15 mouse cellular contexts compared by ENCODE assay signal in genomic region chr11:76298457-76299000, GRCm38 (mm10). TPM values are rescaled to one million over a fixed set of nuclear protein-coding genes. Genes with fewer than 3 reads are reported as not detected.
DNase-seq lines count a peak whose midpoint lies in the region; ATAC-seq and TF ChIP-seq lines count a peak whose summit lies in the region.
"Had no signal": no experiment of that assay in that cellular context is flagged by ENCODE, and none has a peak within 500 bp of the region (broad histone marks: within the 10 kb centered on the region; RNA-seq: fewer than 3 reads in every experiment).

No protein-coding gene starts in this region.

- no peak for TF ChIP-seq POLR2A in lung, adult 2 months (IDR thresholded peaks at IDR 0.05; ENCODE audit: borderline replicate concordance, extremely low read depth, low read depth, low read length)
- TF ChIP-seq POLR2A in brain, embryonic 14.5 days (IDR thresholded peaks at IDR 0.05; ENCODE audit: borderline replicate concordance, extremely low read depth, insufficient read depth, insufficient read length, poor library complexity, severe bottlenecking), result no peak

- H3K27me3 ChIP-seq in limb, embryonic 13.5 days, result no peaks in the 10 kb centered on the region
- H3K27me3 ChIP-seq: hindbrain, embryonic 13.5 days; kidney, embryonic 15.5 days; Patski had no signal

- H3K4me2 ChIP-seq in limb, embryonic 13.5 days (replicated peaks), result peak overlapping the region; percentile 19; the same call in 1 of the 2 replicates
- H3K4me2 ChIP-seq: embryonic facial prominence, embryonic 12.5 days; hindbrain, embryonic 13.5 days; kidney, embryonic 15.5 days; liver, embryonic 11.5 days had no signal

- TF ChIP-seq CTCF in gastrocnemius, adult 2 months (IDR thresholded peaks at IDR 0.05), result peak; percentile 37; the same call in 1 of the 2 replicates
- TF ChIP-seq CTCF in lung, adult 2 months (IDR thresholded peaks at IDR 0.05; ENCODE audit: insufficient read depth, low read length), result peak; percentile 36; the same call in 1 of the 2 replicates
- TF ChIP-seq CTCF in brain, embryonic 14.5 days (IDR thresholded peaks at IDR 0.05; ENCODE audit: borderline replicate concordance, extremely low read depth, insufficient read depth, insufficient read length), result peak; percentile 22; the same call in 1 of the 2 replicates

- DNase-seq in gastrocnemius, adult 2 months, result no peak
- no peak for DNase-seq in gastrocnemius, postnatal 25 days
- DNase-seq in lung, adult 2 months, result no peak
- no peak for DNase-seq in lung, postnatal 14 days
- peak; percentile 49 for DNase-seq in brain, embryonic 14.5 days (ENCODE audit: low read depth)
- DNase-seq in layer of hippocampus, adult 18-20 months (ENCODE audit: low spot score in 2 of 2), result no peak
- DNase-seq: cerebellum, adult 9-11 months; layer of hippocampus, postnatal 36 days; right cerebral cortex, postnatal 14 days had no signal

- intact Hi-C loops in gastrocnemius, adult 2 months (cut with DNase I), result no loop called here

- H3K27ac ChIP-seq in gastrocnemius, adult 2 months, result peak overlapping the region; percentile 41
- peak overlapping the region; percentile 48; the same call in 1 of the 2 replicates for H3K27ac ChIP-seq in limb, embryonic 13.5 days
- H3K27ac ChIP-seq: kidney, embryonic 15.5 days had no signal

- H3K9me3 ChIP-seq in limb, embryonic 13.5 days, result no peaks in the 10 kb centered on the region
- H3K9me3 ChIP-seq: embryonic facial prominence, embryonic 12.5 days; hindbrain, embryonic 13.5 days; kidney, embryonic 15.5 days had no signal

- peaks cover 8% of the 10 kb centered on the region; the same call in 1 of the 2 replicates for H3K4me1 ChIP-seq in lung, adult 2 months (ENCODE audit: control insufficient read depth, insufficient read depth, low read length)
- peaks cover 88% of the 10 kb centered on the region for H3K4me1 ChIP-seq in limb, embryonic 13.5 days

- H3K4me3 ChIP-seq in gastrocnemius, adult 2 months, result no peak overlapping the region
- H3K4me3 ChIP-seq in lung, adult 2 months (replicated peaks; ENCODE audit: extremely low read depth, low read depth, low read length), result no peak overlapping the region
- H3K4me3 ChIP-seq in limb, embryonic 13.5 days, result no peak overlapping the region
- H3K4me3 ChIP-seq: embryonic facial prominence, embryonic 12.5 days; hindbrain, embryonic 13.5 days; kidney, embryonic 15.5 days had no signal

- peak overlapping the region; percentile 19; the same call in 1 of the 2 replicates for H3K9ac ChIP-seq in limb, embryonic 13.5 days
- H3K9ac ChIP-seq: embryonic facial prominence, embryonic 12.5 days; hindbrain, embryonic 13.5 days; kidney, embryonic 15.5 days had no signal

- no peak for ATAC-seq in limb, embryonic 13.5 days (ENCODE audit: low FRiP score, low read depth)
- ATAC-seq: Patski had no signal

- 50% methylated on average over 9 of the region's 9 CpGs for WGBS in lung, adult 2 months
- WGBS in limb, embryonic 13.5 days, result 48% methylated on average over 9 of the region's 9 CpGs

- no peaks in the 10 kb centered on the region for H3K36me3 ChIP-seq in limb, embryonic 13.5 days
- H3K36me3 ChIP-seq: embryonic facial prominence, embryonic 12.5 days; hindbrain, embryonic 13.5 days; kidney, embryonic 15.5 days had no signal

RNA-seq across cellular contexts. Expression of gene Glod4, which starts 55.0 kb away (rescaled TPM):
- total RNA-seq in gastrocnemius, adult 2 months (2021), result 10 to 100 TPM; 21.9 to 24.2 TPM
- total RNA-seq in gastrocnemius, postnatal 25 days (2021), result 10 to 100 TPM; 19.7 to 20.4 TPM
- 5.9 and 11.9 TPM in 2 replicates for polyA plus RNA-seq in lung, adult 2 months (2012; rRNA removed)
- 31.5 and 41.0 TPM in 2 replicates for polyA plus RNA-seq in brain, embryonic 14.5 days (2012; rRNA removed)
- polyA plus RNA-seq in limb, embryonic 13.5 days (2015; fragmentation: Nextera tagmentation; extraction: Ambion mirVana), result 129 and 135 TPM in 2 replicates
- total RNA-seq in layer of hippocampus, adult 18-20 months (2021), result 10 to 100 TPM; 54.2 to 54.3 TPM

RNA-seq across cellular contexts. Expression of gene Mrm3, which starts 55.0 kb away (rescaled TPM):
- total RNA-seq in gastrocnemius, adult 2 months (2021), result 10 to 100 TPM; 11.3 to 16.2 TPM
- total RNA-seq in gastrocnemius, postnatal 25 days (2021), result 10 to 100 TPM; 11.9 to 13.7 TPM
- polyA plus RNA-seq in lung, adult 2 months (2012; rRNA removed), result 3.3 and 3.6 TPM in 2 replicates
- 11.6 and 12.9 TPM in 2 replicates for polyA plus RNA-seq in brain, embryonic 14.5 days (2012; rRNA removed)
- polyA plus RNA-seq in limb, embryonic 13.5 days (2015; fragmentation: Nextera tagmentation; extraction: Ambion mirVana), result 26.2 and 26.8 TPM in 2 replicates
- 10 to 100 TPM; 17.6 to 17.7 TPM for total RNA-seq in layer of hippocampus, adult 18-20 months (2021)
